Mouse (Mus musculus) olfactory bulb, adult 2 months (tissue): ENCODE measurements at regions not wholly inside any gene's neighbourhood (a gene's known extent, or its start where the extent isn't known, plus 50 kb on each side); places are given as distances from the start of the nearest gene placed in this dataset.

Source experiments
- H3K27ac ChIP-seq: fragments of 200-500 bp; 2 replicates; pipeline ENCODE4 v1.5.1; 2012; ENCODE audit warnings: low read depth, low read length; ENCODE audit not compliant: insufficient read depth
- H3K4me1 ChIP-seq: fragments of 200-500 bp; 2 replicates; pipeline ENCODE4 v1.6.1; 2012; ENCODE audit warnings: low read length; ENCODE audit not compliant: control insufficient read depth, insufficient read depth
- H3K4me3 ChIP-seq: fragments of 200-500 bp; 2 replicates; pipeline ENCODE4 v1.5.1; 2012; ENCODE audit warnings: mild to moderate bottlenecking, low read depth, low read length, moderate library complexity; ENCODE audit not compliant: insufficient read depth
- CTCF ChIP-seq: fragments of 200-500 bp; IDR thresholded peaks from 2 replicates; pipeline ENCODE4 v1.5.1; 2012; ENCODE audit warnings: low read depth, mild to moderate bottlenecking, low read length, moderate library complexity; ENCODE audit not compliant: insufficient read depth
- POLR2A ChIP-seq: fragments of 200-500 bp; IDR thresholded peaks from 2 replicates; pipeline ENCODE4 v1.6.1; 2012; ENCODE audit warnings: mild to moderate bottlenecking, low read depth, low read length, moderate library complexity; ENCODE audit not compliant: insufficient read depth
- WGBS: fragments of 180-500 bp; shearing (Covaris S2); methylation state at CpG from one replicate; pipeline ENCODE4 v1.1.7; 2018; 5-methylcytosine and 5-hydroxymethylcytosine counted together

GRCm38 (mm10) chr16:30775740-30776700, 176.5 kb downstream of the Fam43a start:
- no peak for TF ChIP-seq CTCF
- TF ChIP-seq POLR2A: no peak
- Histone ChIP-seq H3K4me3 (no peak overlapping the region), H3K4me1 (peaks cover 17% of the 10 kb centered on the region), H3K27ac (no peak overlapping the region)
- WGBS: 68% methylated on average over 21 of the region's 21 CpGs

DNA sequence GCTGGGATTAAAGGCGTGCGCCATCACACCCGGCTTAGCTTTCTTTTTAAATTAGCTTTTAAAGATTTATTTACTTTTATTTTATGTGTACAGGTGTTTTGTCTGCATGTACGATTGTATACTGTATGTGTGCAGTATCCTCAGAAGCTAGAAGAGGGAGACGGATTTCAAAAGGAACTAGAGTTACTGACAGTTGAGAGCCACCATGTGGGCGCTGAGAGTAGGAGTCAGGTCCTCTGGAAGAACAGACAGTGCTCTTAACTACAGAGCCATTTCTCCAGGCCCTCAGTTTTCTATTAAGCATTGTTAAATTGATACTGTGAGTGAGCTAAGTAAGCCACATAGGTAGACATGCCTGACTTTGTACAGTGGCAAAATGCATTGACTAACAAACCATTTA, 177.9 kb downstream of the Fam43a start:
- no peak overlapping the region for H3K4me3 ChIP-seq
- no peak overlapping the region for H3K27ac ChIP-seq
- TF ChIP-seq POLR2A: no peak
- no peak for TF ChIP-seq CTCF
- H3K4me1 ChIP-seq: peaks cover 17% of the 10 kb centered on the region
- WGBS: 95% methylated on average over 6 of the region's 6 CpGs

GRCm38 (mm10) chr16:30778078-30778477, 178.6 kb downstream of the Fam43a start:
- no peak overlapping the region for H3K27ac ChIP-seq
- H3K4me3 ChIP-seq: no peak overlapping the region
- TF ChIP-seq CTCF (no peak), POLR2A (no peak)
- H3K4me1 ChIP-seq: peaks cover 17% of the 10 kb centered on the region
- 86% methylated on average over 7 of the region's 7 CpGs for WGBS

DNA sequence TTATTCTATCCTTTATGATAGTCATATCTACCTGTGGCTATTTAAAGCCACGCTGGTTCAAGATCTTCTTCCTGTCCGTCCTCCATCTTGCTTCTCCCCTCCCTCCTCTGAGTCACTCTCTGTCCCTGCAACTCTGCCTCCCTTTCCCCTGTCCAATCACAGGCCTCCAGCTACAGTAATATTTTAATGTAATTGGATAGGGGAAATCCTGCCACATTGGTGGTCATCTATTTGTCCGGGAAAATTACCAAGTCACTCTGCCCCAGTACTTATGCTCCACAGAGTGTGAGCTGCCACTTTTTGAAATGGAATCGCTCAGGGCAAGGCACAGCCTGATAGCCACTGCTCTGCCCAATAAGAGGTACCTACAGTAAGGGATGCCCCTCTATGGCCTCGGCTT, 179.4 kb downstream of the Fam43a start:
- Histone ChIP-seq H3K4me3 (no peak overlapping the region), H3K27ac (no peak overlapping the region), H3K4me1 (peaks cover 17% of the 10 kb centered on the region)
- 82% methylated on average over 5 of the region's 5 CpGs for WGBS
- TF ChIP-seq CTCF (no peak), POLR2A (no peak)

- Histone ChIP-seq H3K4me1 (no peaks in the 10 kb centered on the region), H3K4me3 (no peak overlapping the region), H3K27ac (no peak overlapping the region)
- TF ChIP-seq POLR2A: no peak
- TF ChIP-seq CTCF: no peak
- WGBS: 98% methylated on average over 5 of the region's 5 CpGs
Measured at GRCm38 (mm10) chr16:30784261-30784660, 184.7 kb downstream of the Fam43a start.

- Histone ChIP-seq H3K4me3 (no peak overlapping the region), H3K4me1 (0 out of 2 replicates have a peak, but pooled peaks cover under 1% of the 10 kb centered on the region), H3K27ac (no peak overlapping the region)
- 96% methylated on average over 1 of the region's 1 CpGs for WGBS
- no peak for TF ChIP-seq CTCF
- no peak for TF ChIP-seq POLR2A
Measured at GRCm38 (mm10) chr16:30784949-30785348, 185.4 kb downstream of the Fam43a start.

- TF ChIP-seq POLR2A (no peak), CTCF (no peak)
- H3K27ac ChIP-seq: no peak overlapping the region
- WGBS: 97% methylated on average over 3 of the region's 3 CpGs
- H3K4me3 ChIP-seq: no peak overlapping the region
- peaks cover 10% of the 10 kb centered on the region for H3K4me1 ChIP-seq
Measured at GRCm38 (mm10) chr16:30786060-30786459, 186.5 kb downstream of the Fam43a start.

DNA sequence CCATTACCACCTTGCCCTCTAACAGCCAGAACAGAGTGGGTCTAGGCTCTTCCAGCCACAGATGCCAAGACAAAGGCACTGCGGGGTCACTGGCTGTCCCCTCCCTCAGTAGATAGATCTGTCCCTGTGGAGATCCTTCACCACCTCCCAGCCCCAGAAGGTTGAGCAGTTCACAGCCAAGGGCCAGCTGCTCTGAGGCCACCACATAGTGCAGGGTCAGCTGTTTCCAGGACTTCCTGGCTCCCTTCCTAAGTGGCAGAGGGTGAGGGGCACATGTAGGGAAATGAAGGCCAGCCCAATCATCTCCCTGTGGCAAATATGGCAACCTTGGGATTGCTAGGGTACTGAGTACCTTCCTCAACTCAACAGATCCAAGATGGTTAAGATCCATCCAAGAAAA, 187.8 kb downstream of the Fam43a start:
- WGBS: 97% methylated on average over 1 of the region's 1 CpGs
- peaks cover 10% of the 10 kb centered on the region for H3K4me1 ChIP-seq
- TF ChIP-seq CTCF (no peak), POLR2A (no peak)
- no peak overlapping the region for H3K4me3 ChIP-seq
- no peak overlapping the region for H3K27ac ChIP-seq

- H3K4me3 ChIP-seq: no peak overlapping the region
- peaks cover 10% of the 10 kb centered on the region for H3K4me1 ChIP-seq
- WGBS: 90% methylated on average over 11 of the region's 11 CpGs
- no peak overlapping the region for H3K27ac ChIP-seq
- no peak for TF ChIP-seq POLR2A
- no peak for TF ChIP-seq CTCF
Measured at GRCm38 (mm10) chr16:30788321-30788781, 188.8 kb downstream of the Fam43a start.
